Mouse (Mus musculus) hindbrain, embryonic 13.5 days (tissue): Measurements from ENCODE around the gene Atp6ap2. TPM values are rescaled to one million over a fixed set of nuclear protein-coding genes. Genes with fewer than 3 reads are reported as not detected.
"Not testable (repeated sequence)": the region's sequence is repeated elsewhere in the genome, so short reads cannot be mapped to it uniquely, and the experiment has no call there.

Experiments
- ATAC-seq: fragments of 200-750 bp; cut with Nextera tagmentation; 2 replicates; pipeline ENCODE4 v1.8.0; 2017; ENCODE audit warnings: moderate TSS enrichment; ENCODE audit not compliant: low FRiP score
- H3K27ac ChIP-seq: fragments of 300-500 bp; sonication (generic); 2 replicates; pipeline ENCODE4 v1.5.1; 2015; ENCODE audit warnings: inconsistent platforms, mild to moderate bottlenecking, moderate library complexity
- H3K27me3 ChIP-seq: fragments of 300-500 bp; sonication (generic); 2 replicates; pipeline ENCODE4 v1.6.1; 2015; ENCODE audit warnings: mild to moderate bottlenecking, inconsistent platforms
- H3K36me3 ChIP-seq: fragments of 300-500 bp; sonication (generic); 2 replicates; pipeline ENCODE4 v1.6.1; 2015; ENCODE audit warnings: mild to moderate bottlenecking, inconsistent platforms
- H3K4me1 ChIP-seq: fragments of 300-500 bp; sonication (generic); replicated peaks from 2 replicates; pipeline ENCODE4 v1.6.1; 2015; ENCODE audit warnings: inconsistent platforms
- H3K4me2 ChIP-seq: fragments of 300-500 bp; sonication (generic); 2 replicates; pipeline ENCODE4 v1.6.1; 2015; ENCODE audit warnings: inconsistent platforms, mild to moderate bottlenecking, moderate library complexity
- H3K4me3 ChIP-seq: fragments of 300-500 bp; sonication (generic); 2 replicates; pipeline ENCODE4 v1.5.1; 2015; ENCODE audit warnings: mild to moderate bottlenecking, inconsistent platforms
- H3K9ac ChIP-seq: fragments of 300-500 bp; sonication (generic); 2 replicates; pipeline ENCODE4 v1.6.1; 2015; ENCODE audit warnings: mild to moderate bottlenecking, inconsistent platforms
- H3K9me3 ChIP-seq: fragments of 300-500 bp; sonication (generic); 2 replicates; pipeline ENCODE4 v1.6.1; 2016; ENCODE audit warnings: inconsistent platforms
- WGBS: fragments of 180-500 bp; shearing (Covaris S2); methylation state at CpG from one replicate; pipeline ENCODE4 v1.1.7; 2015; 5-methylcytosine and 5-hydroxymethylcytosine counted together
- polyA plus RNA-seq: library from polyadenylated mRNA; unstranded; fragments of >200 nt; fragmentation: Nextera tagmentation; extraction: Ambion mirVana; gene quantifications from 2 replicates; pipeline ENCODE4 v1.2.1, GENCODE M21; 2015

The Atp6ap2 gene
- 172 and 174 TPM in 2 replicates for polyA plus RNA-seq

- H3K27me3 ChIP-seq: peaks cover 11% of the 10 kb centered on the region; the same call in 1 of the 2 replicates
- peak within 1 kb of the TSS; percentile 53 for H3K4me2 ChIP-seq
- no peaks in the 10 kb centered on the region for H3K9me3 ChIP-seq
- H3K9ac ChIP-seq: peak within 1 kb of the TSS; percentile 85
- peak within 1 kb of the TSS; percentile 68 for H3K4me3 ChIP-seq
- peaks cover 22% of the 10 kb centered on the region for H3K4me1 ChIP-seq
- ATAC-seq: peak; percentile 99
- H3K36me3 ChIP-seq: no peaks in the 10 kb centered on the region
- peak within 1 kb of the TSS; percentile 94 for H3K27ac ChIP-seq
- 20% methylated on average over 48 of the region's 49 CpGs for WGBS
Measured at GRCm38 (mm10) chrX:12587192-12587957, at the start of gene Atp6ap2. Gene Atp6ap2, plus strand, starts transcription at chrX:12587801.

DNA sequence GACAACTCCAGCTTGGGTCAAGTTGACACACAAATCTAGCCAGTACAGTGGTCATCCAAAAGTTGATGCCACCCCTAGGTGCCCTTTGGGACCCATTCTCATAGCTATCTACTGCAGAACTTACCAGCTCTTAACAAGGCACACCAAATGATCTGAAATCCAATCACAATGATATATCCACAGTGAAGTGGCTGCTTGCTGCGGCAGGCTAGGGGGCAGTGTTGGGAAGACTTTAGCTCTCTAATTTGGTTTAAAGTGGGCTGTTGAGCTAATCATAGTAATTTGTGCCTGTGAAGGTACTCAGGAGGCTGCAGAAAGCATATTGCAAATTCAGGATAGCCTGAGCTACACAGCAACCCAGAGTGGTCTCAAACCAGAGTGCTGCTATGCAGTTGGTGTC is 43.2 kb upstream of the Atp6ap2 start:
- Histone ChIP-seq H3K4me2 (no peak overlapping the region), H3K4me1 (no peaks in the 10 kb centered on the region)
- WGBS: 63% methylated on average over 1 of the region's 1 CpGs

GRCm38 (mm10) chrX:12557086-12557485 is 30.5 kb upstream of the Atp6ap2 start:
- Histone ChIP-seq H3K36me3 (no peaks in the 10 kb centered on the region), H3K4me3 (no peak overlapping the region), H3K27me3 (no peaks in the 10 kb centered on the region), H3K9ac (no peak overlapping the region), H3K9me3 (no peaks in the 10 kb centered on the region; the same call in 1 of the 2 replicates), H3K4me2 (no peak overlapping the region), H3K27ac (no peak overlapping the region), H3K4me1 (no peaks in the 10 kb centered on the region)
- WGBS: 76% methylated on average over 7 of the region's 7 CpGs
- ATAC-seq: no peak

More for the DNA sequence above, 43.2 kb upstream of the Atp6ap2 start:
- H3K27ac ChIP-seq: no peak overlapping the region
- H3K36me3 ChIP-seq: no peaks in the 10 kb centered on the region
- H3K4me3 ChIP-seq: no peak overlapping the region
- no peak for ATAC-seq
- no peaks in the 10 kb centered on the region for H3K9me3 ChIP-seq
- no peaks in the 10 kb centered on the region for H3K27me3 ChIP-seq
- no peak overlapping the region for H3K9ac ChIP-seq

DNA sequence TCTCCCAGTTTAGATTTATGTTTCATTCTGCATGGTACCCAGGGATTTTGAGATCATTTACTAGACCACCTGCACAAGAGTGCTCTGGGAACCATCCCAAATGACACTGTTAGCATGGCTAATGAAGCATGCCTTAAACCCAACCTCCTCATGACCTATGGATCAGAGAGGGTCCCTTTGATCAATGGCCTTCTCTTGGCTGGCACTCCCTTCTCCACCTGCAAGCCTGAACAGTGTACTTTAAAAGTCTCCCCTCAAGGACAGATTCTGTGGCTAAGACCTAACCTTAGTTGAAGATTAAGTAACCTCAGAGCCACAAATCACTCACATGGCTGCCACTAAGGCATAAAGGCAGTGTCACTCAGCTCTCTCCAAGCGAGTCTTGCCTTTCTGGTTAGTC is 16.2 kb upstream of the Atp6ap2 start:
- no peak for ATAC-seq
- Histone ChIP-seq H3K9ac (no peak overlapping the region), H3K27ac (no peak overlapping the region), H3K9me3 (no peaks in the 10 kb centered on the region), H3K27me3 (no peaks in the 10 kb centered on the region), H3K4me1 (no peaks in the 10 kb centered on the region), H3K4me2 (no peak overlapping the region), H3K4me3 (no peak overlapping the region), H3K36me3 (no peaks in the 10 kb centered on the region)
- 64% methylated on average over 1 of the region's 1 CpGs for WGBS

- no peaks in the 10 kb centered on the region for H3K4me1 ChIP-seq
- H3K36me3 ChIP-seq: no peaks in the 10 kb centered on the region
- H3K27ac ChIP-seq: no peak overlapping the region
- H3K9ac ChIP-seq: no peak overlapping the region
- no peak overlapping the region for H3K4me3 ChIP-seq
- whole genome bisulfite sequencing: 67% methylated on average over 3 of the region's 3 CpGs
- no peaks in the 10 kb centered on the region for H3K9me3 ChIP-seq
- no peak overlapping the region for H3K4me2 ChIP-seq
- H3K27me3 ChIP-seq: 0 out of 2 replicates have a peak, but pooled peaks cover 5% of the 10 kb centered on the region
- ATAC-seq: no peak
Measured at GRCm38 (mm10) chrX:12577936-12578335, 9.7 kb upstream of the Atp6ap2 start.

- Histone ChIP-seq H3K4me2 (no peak overlapping the region), H3K9me3 (no peaks in the 10 kb centered on the region), H3K4me3 (no peak overlapping the region), H3K36me3 (no peaks in the 10 kb centered on the region), H3K27me3 (0 out of 2 replicates have a peak, but pooled peaks cover 7% of the 10 kb centered on the region), H3K4me1 (no peaks in the 10 kb centered on the region), H3K9ac (no peak overlapping the region), H3K27ac (no peak overlapping the region)
- ATAC-seq: no peak
- WGBS: 83% methylated on average over 2 of the region's 2 CpGs
Measured at GRCm38 (mm10) chrX:12578339-12578868, 9.2 kb upstream of the Atp6ap2 start.

DNA sequence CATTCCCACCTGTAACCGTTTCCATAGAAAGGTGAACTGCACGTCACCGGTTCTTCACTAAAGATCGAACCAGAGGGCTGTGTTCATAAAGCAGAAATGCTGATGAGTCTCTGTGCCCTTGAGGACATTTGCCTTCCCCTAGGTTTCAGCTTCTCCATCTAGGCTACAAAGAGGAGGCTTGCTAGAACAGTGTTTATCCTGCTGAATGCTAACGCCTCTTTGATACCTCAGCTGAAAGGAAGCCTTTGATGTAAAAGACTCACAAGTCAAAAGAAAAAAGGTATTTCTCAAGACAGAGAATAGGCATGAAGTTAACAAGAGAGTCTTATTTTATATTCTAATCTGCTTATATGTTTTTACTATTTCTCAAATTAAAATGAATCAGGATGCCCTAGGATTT is 4.3 kb upstream of the Atp6ap2 start:
- H3K36me3 ChIP-seq: no peaks in the 10 kb centered on the region
- no peak overlapping the region for H3K4me2 ChIP-seq
- 91% methylated on average over 5 of the region's 5 CpGs for WGBS
- no peak overlapping the region for H3K27ac ChIP-seq
- no peak overlapping the region for H3K4me3 ChIP-seq
- H3K9me3 ChIP-seq: no peaks in the 10 kb centered on the region
- H3K4me1 ChIP-seq: no peaks in the 10 kb centered on the region
- ATAC-seq: no peak
- no peak overlapping the region for H3K9ac ChIP-seq
- peaks cover 11% of the 10 kb centered on the region; the same call in 1 of the 2 replicates for H3K27me3 ChIP-seq

- peak overlapping the region; percentile 85 for H3K9ac ChIP-seq
- 8% methylated on average over 17 of the region's 18 CpGs for WGBS
- peak overlapping the region; percentile 94 for H3K27ac ChIP-seq
- H3K27me3 ChIP-seq: peaks cover 6% of the 10 kb centered on the region; the same call in 1 of the 2 replicates
- H3K4me1 ChIP-seq: peaks cover 22% of the 10 kb centered on the region
- H3K9me3 ChIP-seq: no peaks in the 10 kb centered on the region
- H3K36me3 ChIP-seq: no peaks in the 10 kb centered on the region
- ATAC-seq: peak; percentile 74
- peak overlapping the region; percentile 53 for H3K4me2 ChIP-seq
- H3K4me3 ChIP-seq: peak overlapping the region; percentile 68
Measured at GRCm38 (mm10) chrX:12587958-12588355, 356 bp downstream of the Atp6ap2 start.

GRCm38 (mm10) chrX:12591401-12591943 is 3.9 kb downstream of the Atp6ap2 start:
- H3K9ac ChIP-seq: no peak overlapping the region
- ATAC-seq: no peak
- peaks cover 22% of the 10 kb centered on the region for H3K4me1 ChIP-seq
- H3K27ac ChIP-seq: no peak overlapping the region
- H3K27me3 ChIP-seq: no peaks in the 10 kb centered on the region
- no peak overlapping the region for H3K4me2 ChIP-seq
- H3K9me3 ChIP-seq: no peaks in the 10 kb centered on the region
- no peak overlapping the region for H3K4me3 ChIP-seq
- 0 out of 2 replicates have a peak, but pooled peaks cover 3% of the 10 kb centered on the region for H3K36me3 ChIP-seq
- WGBS: 85% methylated on average over 8 of the region's 8 CpGs

GRCm38 (mm10) chrX:12592011-12592410 is 4.4 kb downstream of the Atp6ap2 start:
- Histone ChIP-seq H3K27me3 (no peaks in the 10 kb centered on the region), H3K9ac (no peak overlapping the region), H3K36me3 (peaks cover 8% of the 10 kb centered on the region), H3K4me3 (no peak overlapping the region), H3K27ac (no peak overlapping the region), H3K4me2 (no peak overlapping the region), H3K9me3 (no peaks in the 10 kb centered on the region), H3K4me1 (peaks cover 22% of the 10 kb centered on the region)
- 65% methylated on average over 5 of the region's 5 CpGs for WGBS
- ATAC-seq: no peak

DNA sequence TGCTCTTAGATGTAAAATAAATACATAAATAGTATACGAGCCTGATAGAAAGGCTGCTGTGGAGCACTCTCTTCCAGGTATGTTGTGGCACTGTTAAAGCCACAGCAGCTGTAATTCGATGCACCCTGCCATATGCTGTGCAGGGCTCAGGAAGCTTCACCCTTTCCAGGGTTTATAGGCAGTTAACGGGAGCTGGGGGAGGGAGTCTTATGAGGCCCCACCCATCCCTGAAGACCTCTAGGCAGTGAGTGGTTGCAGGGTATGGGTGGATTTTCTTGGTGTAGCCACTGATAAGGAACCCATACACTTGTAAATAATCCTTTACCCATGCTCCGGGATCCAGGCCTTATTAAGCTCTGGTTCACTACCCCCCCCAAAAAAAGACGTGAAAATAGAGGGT is 6.2 kb downstream of the Atp6ap2 start:
- Histone ChIP-seq H3K4me3 (no peak overlapping the region), H3K4me2 (no peak overlapping the region), H3K27ac (no peak overlapping the region), H3K9ac (no peak overlapping the region), H3K27me3 (no peaks in the 10 kb centered on the region), H3K36me3 (peaks cover 14% of the 10 kb centered on the region), H3K9me3 (no peaks in the 10 kb centered on the region), H3K4me1 (peaks cover 18% of the 10 kb centered on the region)
- ATAC-seq: no peak
- WGBS: 78% methylated on average over 5 of the region's 5 CpGs

DNA sequence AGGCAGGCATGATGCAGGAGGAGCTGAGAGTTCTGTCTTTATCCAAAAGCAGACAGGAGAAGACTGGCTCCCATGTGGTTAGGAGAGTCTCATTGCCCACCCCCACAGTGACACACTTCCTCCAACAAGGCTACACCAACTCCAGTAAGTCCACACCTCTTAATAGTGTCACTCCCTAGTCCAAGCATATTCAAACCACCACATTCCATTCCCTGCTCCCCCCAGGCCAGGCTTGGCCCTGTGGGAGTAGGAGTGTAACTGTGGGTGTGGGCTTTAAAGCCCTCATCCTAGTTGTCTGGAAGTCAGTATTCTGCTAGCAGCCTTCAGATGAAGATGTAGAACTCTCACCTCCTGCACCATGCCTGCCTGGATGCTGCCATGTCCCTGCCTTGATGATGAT is 22.9 kb downstream of the Atp6ap2 start:
- not testable (repeated sequence) for H3K27ac ChIP-seq, ATAC-seq, H3K4me1 ChIP-seq, H3K4me3 ChIP-seq, H3K9ac ChIP-seq, H3K27me3 ChIP-seq, H3K4me2 ChIP-seq, H3K9me3 ChIP-seq
- peaks cover 54% of the 10 kb centered on the region for H3K36me3 ChIP-seq
